Mouse (Mus musculus): ENCODE measurements around the gene Spock2. TPM values are rescaled to one million over a fixed set of nuclear protein-coding genes. Genes with fewer than 3 reads are reported as not detected.

Spock2 gene
- total RNA-seq (2012; rRNA removed), result 4.1 and 6.7 TPM in 2 replicates

- H3K9ac ChIP-seq (ENCODE audit: insufficient read depth, low read depth, low read length, poor library complexity, severe bottlenecking), result peak within 1 kb of the TSS; percentile 56
- no peak for DNase-seq (ENCODE audit: low read depth, low spot score)
- H3K36me3 ChIP-seq (ENCODE audit: control insufficient read depth, insufficient read depth, low read length, poor library complexity, severe bottlenecking), result no peaks in the 10 kb centered on the region
- peaks cover 0 to 8% of the 10 kb centered on the region in 2 experiments; a peak in 1 of 4 replicates for H3K4me1 ChIP-seq (ENCODE audit: control insufficient read depth in 2 of 2, insufficient read depth in 2 of 2, low read length in 2 of 2, poor library complexity in 1 of 2)
- no peaks in the 10 kb centered on the region for H3K9me3 ChIP-seq (ENCODE audit: control insufficient read depth, insufficient read depth, low read depth, low read length)
- peak; percentile 85 for TF ChIP-seq ZNF384 (IDR thresholded peaks at IDR 0.05; ENCODE audit: low read depth, low read length)
- no peak for TF ChIP-seq MAFK (IDR thresholded peaks at IDR 0.05; ENCODE audit: insufficient read depth, low read depth, low read length)
- in situ Hi-C loops (cut with MboI; ENCODE audit: low sequenced_read_pairs in 2 of 2, unreplicated experiment in 2 of 2), result no loop called here
- no peak within 1 kb of the TSS for H3K27ac ChIP-seq (ENCODE audit: insufficient read depth, low read depth, low read length, poor library complexity, severe bottlenecking)
- H3K4me3 ChIP-seq (ENCODE audit: insufficient read depth in 1 of 2, low read depth in 1 of 2, low read length in 2 of 2, poor library complexity in 1 of 2, severe bottlenecking in 1 of 2), result peak within 1 kb of the TSS; percentile 66 to 72
Measured at GRCm38 (mm10) chr10:60106146-60106530, at the start of gene Spock2. TSS of gene Spock2 (plus strand) at chr10:60106219.

- H3K4me3 ChIP-seq (ENCODE audit: insufficient read depth in 1 of 2, low read depth in 1 of 2, low read length in 2 of 2, poor library complexity in 1 of 2, severe bottlenecking in 1 of 2), result no peak overlapping the region
- no peak overlapping the region for H3K27ac ChIP-seq (ENCODE audit: insufficient read depth, low read depth, low read length, poor library complexity, severe bottlenecking)
- no peaks in the 10 kb centered on the region for H3K9me3 ChIP-seq (ENCODE audit: control insufficient read depth, insufficient read depth, low read depth, low read length)
- in situ Hi-C loops (cut with MboI; ENCODE audit: low sequenced_read_pairs in 2 of 2, unreplicated experiment in 2 of 2), result no loop called here
- H3K36me3 ChIP-seq (ENCODE audit: control insufficient read depth, insufficient read depth, low read length, poor library complexity, severe bottlenecking), result no peaks in the 10 kb centered on the region; the same call in 1 of the 2 replicates
- no peak overlapping the region for H3K9ac ChIP-seq (ENCODE audit: insufficient read depth, low read depth, low read length, poor library complexity, severe bottlenecking)
- no peaks in the 10 kb centered on the region for H3K4me1 ChIP-seq (ENCODE audit: control insufficient read depth in 2 of 2, insufficient read depth in 2 of 2, low read length in 2 of 2, poor library complexity in 1 of 2)
- DNase-seq (ENCODE audit: low read depth, low spot score), result no peak
- TF ChIP-seq MAFK (IDR thresholded peaks at IDR 0.05; ENCODE audit: insufficient read depth, low read depth, low read length) (no peak), CHD2 (IDR thresholded peaks at IDR 0.05; ENCODE audit: low read depth, low read length) (no peak), ZC3H11A (IDR thresholded peaks at IDR 0.05; ENCODE audit: borderline replicate concordance, low read depth, low read length) (no peak), HCFC1 (IDR thresholded peaks at IDR 0.05; ENCODE audit: borderline replicate concordance, insufficient read depth, low read length) (no peak), ZNF384 (IDR thresholded peaks at IDR 0.05; ENCODE audit: low read depth, low read length) (no peak)
Measured at GRCm38 (mm10) chr10:60062173-60062572, 43.8 kb upstream of the Spock2 start.

DNA sequence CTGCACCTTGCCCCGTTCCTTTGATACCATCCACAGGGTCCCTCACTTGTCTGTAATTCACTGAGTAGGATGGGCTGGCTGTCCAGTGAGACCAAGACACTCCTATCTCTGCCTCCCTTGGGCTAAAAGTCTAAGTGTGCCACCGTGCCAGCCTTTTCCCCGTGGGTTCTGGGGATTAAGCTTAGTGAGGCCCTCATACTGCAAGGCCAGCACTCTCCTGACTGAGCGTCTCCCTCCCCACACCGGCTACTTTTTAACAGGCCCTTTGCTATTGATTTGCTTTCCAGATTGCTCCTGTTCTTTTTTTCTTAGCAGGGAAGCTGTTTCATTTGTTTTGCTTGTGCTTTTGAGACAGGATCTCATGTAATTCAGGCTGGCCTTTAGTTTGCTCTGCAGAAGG is 43.1 kb upstream of the Spock2 start:
- Histone ChIP-seq H3K36me3 (ENCODE audit: control insufficient read depth, insufficient read depth, low read length, poor library complexity, severe bottlenecking) (no peaks in the 10 kb centered on the region; the same call in 1 of the 2 replicates), H3K4me3 (ENCODE audit: insufficient read depth in 1 of 2, low read depth in 1 of 2, low read length in 2 of 2, poor library complexity in 1 of 2, severe bottlenecking in 1 of 2) (no peak overlapping the region), H3K9ac (ENCODE audit: insufficient read depth, low read depth, low read length, poor library complexity, severe bottlenecking) (no peak overlapping the region), H3K9me3 (ENCODE audit: control insufficient read depth, insufficient read depth, low read depth, low read length) (no peaks in the 10 kb centered on the region), H3K27ac (ENCODE audit: insufficient read depth, low read depth, low read length, poor library complexity, severe bottlenecking) (no peak overlapping the region), H3K4me1 (ENCODE audit: control insufficient read depth in 2 of 2, insufficient read depth in 2 of 2, low read length in 2 of 2, poor library complexity in 1 of 2) (no peaks in the 10 kb centered on the region)
- in situ Hi-C loops (cut with MboI; ENCODE audit: low sequenced_read_pairs in 2 of 2, unreplicated experiment in 2 of 2), result no loop called here
- TF ChIP-seq MAFK (IDR thresholded peaks at IDR 0.05; ENCODE audit: insufficient read depth, low read depth, low read length) (no peak), ZNF384 (IDR thresholded peaks at IDR 0.05; ENCODE audit: low read depth, low read length) (no peak), CHD2 (IDR thresholded peaks at IDR 0.05; ENCODE audit: low read depth, low read length) (no peak), ZC3H11A (IDR thresholded peaks at IDR 0.05; ENCODE audit: borderline replicate concordance, low read depth, low read length) (no peak), HCFC1 (IDR thresholded peaks at IDR 0.05; ENCODE audit: borderline replicate concordance, insufficient read depth, low read length) (no peak)
- DNase-seq (ENCODE audit: low read depth, low spot score), result no peak

DNA sequence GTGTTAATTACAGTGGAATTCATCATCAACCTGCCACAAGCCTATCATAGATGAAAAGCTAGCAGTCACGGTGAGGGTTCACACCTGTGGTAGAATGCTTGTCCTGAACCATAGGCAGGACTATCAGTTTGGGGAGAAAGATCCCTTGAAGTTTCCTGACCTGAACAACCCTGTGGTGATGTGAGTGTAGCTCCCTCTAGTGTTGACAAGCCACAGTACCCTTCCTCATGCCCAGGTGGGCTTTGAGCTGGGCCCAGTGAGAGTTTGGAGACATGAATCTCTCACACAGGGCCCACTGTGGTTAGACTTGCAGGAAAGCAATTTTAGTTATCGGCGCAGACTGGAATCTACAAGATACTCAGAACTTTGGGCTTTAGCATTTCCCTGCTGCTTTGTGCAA is 39.5 kb upstream of the Spock2 start:
- Histone ChIP-seq H3K9me3 (ENCODE audit: control insufficient read depth, insufficient read depth, low read depth, low read length) (no peaks in the 10 kb centered on the region), H3K27ac (ENCODE audit: insufficient read depth, low read depth, low read length, poor library complexity, severe bottlenecking) (no peak overlapping the region), H3K9ac (ENCODE audit: insufficient read depth, low read depth, low read length, poor library complexity, severe bottlenecking) (no peak overlapping the region), H3K4me1 (ENCODE audit: control insufficient read depth in 2 of 2, insufficient read depth in 2 of 2, low read length in 2 of 2, poor library complexity in 1 of 2) (no peaks in the 10 kb centered on the region), H3K36me3 (ENCODE audit: control insufficient read depth, insufficient read depth, low read length, poor library complexity, severe bottlenecking) (no peaks in the 10 kb centered on the region; the same call in 1 of the 2 replicates), H3K4me3 (ENCODE audit: insufficient read depth in 1 of 2, low read depth in 1 of 2, low read length in 2 of 2, poor library complexity in 1 of 2, severe bottlenecking in 1 of 2) (no peak overlapping the region)
- DNase-seq (ENCODE audit: low read depth, low spot score), result peak; percentile 44
- TF ChIP-seq ZNF384 (IDR thresholded peaks at IDR 0.05; ENCODE audit: low read depth, low read length) (no peak), ZC3H11A (IDR thresholded peaks at IDR 0.05; ENCODE audit: borderline replicate concordance, low read depth, low read length) (peak; percentile 28; the same call in 1 of the 2 replicates), MAFK (IDR thresholded peaks at IDR 0.05; ENCODE audit: insufficient read depth, low read depth, low read length) (no peak), HCFC1 (IDR thresholded peaks at IDR 0.05; ENCODE audit: borderline replicate concordance, insufficient read depth, low read length) (no peak), CHD2 (IDR thresholded peaks at IDR 0.05; ENCODE audit: low read depth, low read length) (no peak)
- in situ Hi-C loops (cut with MboI; ENCODE audit: low sequenced_read_pairs in 2 of 2, unreplicated experiment in 2 of 2), result no loop called here

- Histone ChIP-seq H3K27ac (ENCODE audit: insufficient read depth, low read depth, low read length, poor library complexity, severe bottlenecking) (no peak overlapping the region), H3K9me3 (ENCODE audit: control insufficient read depth, insufficient read depth, low read depth, low read length) (no peaks in the 10 kb centered on the region), H3K9ac (ENCODE audit: insufficient read depth, low read depth, low read length, poor library complexity, severe bottlenecking) (no peak overlapping the region), H3K4me3 (ENCODE audit: insufficient read depth in 1 of 2, low read depth in 1 of 2, low read length in 2 of 2, poor library complexity in 1 of 2, severe bottlenecking in 1 of 2) (no peak overlapping the region), H3K36me3 (ENCODE audit: control insufficient read depth, insufficient read depth, low read length, poor library complexity, severe bottlenecking) (no peaks in the 10 kb centered on the region), H3K4me1 (ENCODE audit: control insufficient read depth in 2 of 2, insufficient read depth in 2 of 2, low read length in 2 of 2, poor library complexity in 1 of 2) (peaks cover 0 to under 1% of the 10 kb centered on the region in 2 experiments; a peak in 2 of 4 replicates)
- in situ Hi-C loops (cut with MboI; ENCODE audit: low sequenced_read_pairs in 2 of 2, unreplicated experiment in 2 of 2), result no loop called here
- TF ChIP-seq HCFC1 (IDR thresholded peaks at IDR 0.05; ENCODE audit: borderline replicate concordance, insufficient read depth, low read length) (no peak), ZNF384 (IDR thresholded peaks at IDR 0.05; ENCODE audit: low read depth, low read length) (no peak), MAFK (IDR thresholded peaks at IDR 0.05; ENCODE audit: insufficient read depth, low read depth, low read length) (no peak), ZC3H11A (IDR thresholded peaks at IDR 0.05; ENCODE audit: borderline replicate concordance, low read depth, low read length) (no peak), CHD2 (IDR thresholded peaks at IDR 0.05; ENCODE audit: low read depth, low read length) (no peak)
- no peak for DNase-seq (ENCODE audit: low read depth, low spot score)
Measured at GRCm38 (mm10) chr10:60075159-60075558, 30.9 kb upstream of the Spock2 start.

Data from ES-E14 (cell line).